Mouse (Mus musculus) midbrain, embryonic 14.5 days (tissue): ENCODE data around the gene Tmco3. TPM values are rescaled to one million over a fixed set of nuclear protein-coding genes. Genes with fewer than 3 reads are reported as not detected.

ENCODE experiments used
- ATAC-seq: fragments of 200-750 bp; cut with Nextera tagmentation; 2 replicates; pipeline ENCODE4 v1.8.0; 2017; ENCODE audit warnings: moderate number of reproducible peaks, moderate library complexity; ENCODE audit not compliant: low FRiP score, low TSS enrichment
- DNase-seq: peaks from one replicate; pipeline ENCODE4 v3.0.0-alpha.2; 2015
- H3K27ac ChIP-seq: fragments of 300-500 bp; sonication (generic); replicated peaks from 2 replicates; pipeline ENCODE4 v1.5.1; 2014; ENCODE audit warnings: mild to moderate bottlenecking, low read depth, low read length, moderate library complexity
- H3K27me3 ChIP-seq: fragments of 300-500 bp; sonication (generic); 2 replicates; pipeline ENCODE4 v1.6.1; 2014; ENCODE audit warnings: low read length, control low read depth, mixed read lengths; ENCODE audit not compliant: control insufficient read depth, insufficient read depth
- H3K36me3 ChIP-seq: fragments of 300-500 bp; sonication (generic); 2 replicates; pipeline ENCODE4 v1.6.1; 2014; ENCODE audit warnings: low read length, control low read depth; ENCODE audit not compliant: control insufficient read depth, insufficient read depth
- H3K4me1 ChIP-seq: fragments of 300-500 bp; sonication (generic); 2 replicates; pipeline ENCODE4 v1.6.1; 2014; ENCODE audit warnings: mild to moderate bottlenecking, antibody characterized with exemption, low read length, control low read depth; ENCODE audit not compliant: control insufficient read depth, insufficient read depth
- H3K4me2 ChIP-seq: fragments of 300-500 bp; sonication (generic); 2 replicates; pipeline ENCODE4 v1.6.1; 2014; ENCODE audit warnings: mild to moderate bottlenecking, low read length, moderate library complexity
- H3K4me3 ChIP-seq: fragments of 300-500 bp; sonication (generic); replicated peaks from 2 replicates; pipeline ENCODE4 v1.5.1; 2014; ENCODE audit warnings: low read depth, low read length
- H3K9ac ChIP-seq: fragments of 300-500 bp; sonication (generic); replicated peaks from 2 replicates; pipeline ENCODE4 v1.6.1; 2014; ENCODE audit warnings: mild to moderate bottlenecking, low read length, moderate library complexity
- H3K9me3 ChIP-seq: fragments of 300-500 bp; sonication (generic); 2 replicates; pipeline ENCODE4 v1.6.1; 2016; ENCODE audit warnings: low read length, control low read depth, mixed read lengths; ENCODE audit not compliant: control insufficient read depth
- WGBS: fragments of 180-500 bp; shearing (Covaris S2); extraction: QIAGEN DNeasy Blood & Tissue Kit; methylation state at CpG from one replicate; pipeline ENCODE4 v1.1.7; 2014; 5-methylcytosine and 5-hydroxymethylcytosine counted together
- polyA plus RNA-seq: library from polyadenylated mRNA; unstranded; fragments of >200 nt; fragmentation: Nextera tagmentation; extraction: Ambion mirVana; gene quantifications from 2 replicates; pipeline ENCODE4 v1.2.1, GENCODE M21; 2014

Gene Tmco3
- polyA plus RNA-seq, 1 experiment from 2014 or later = 39.0 TPM

DNA sequence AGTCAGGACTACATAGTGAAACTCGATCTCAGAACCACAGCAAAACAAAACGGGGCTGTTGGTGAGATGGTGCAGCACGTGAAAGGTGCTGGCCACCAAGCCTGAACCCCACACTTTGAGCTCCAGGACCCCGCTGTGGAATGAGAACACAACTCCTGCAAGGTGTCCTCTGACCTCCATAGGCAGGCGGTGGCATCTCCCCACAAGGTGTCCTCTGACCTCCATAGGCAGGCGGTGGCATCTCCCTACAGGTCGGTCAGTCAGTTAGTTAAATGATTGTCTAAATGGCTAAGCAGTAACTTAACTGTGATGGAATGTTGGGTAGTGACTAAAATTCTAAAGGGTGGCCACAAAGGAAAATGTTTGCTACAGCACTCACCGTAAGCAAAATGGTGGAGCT is 11.6 kb downstream of the Tmco3 start:
- peaks cover 90% of the 10 kb centered on the region for H3K36me3 ChIP-seq
- no peaks in the 10 kb centered on the region for H3K4me1 ChIP-seq
- H3K4me2 ChIP-seq = no peak overlapping the region
- H3K4me3 ChIP-seq = no peak overlapping the region
- ATAC-seq (no peak), DNase-seq (no peak)
- H3K27me3 ChIP-seq = no peaks in the 10 kb centered on the region
- no peaks in the 10 kb centered on the region for H3K9me3 ChIP-seq
- no peak overlapping the region for H3K27ac ChIP-seq
- WGBS = 96% methylated on average over 8 of the region's 8 CpGs
- H3K9ac ChIP-seq = no peak overlapping the region

DNA sequence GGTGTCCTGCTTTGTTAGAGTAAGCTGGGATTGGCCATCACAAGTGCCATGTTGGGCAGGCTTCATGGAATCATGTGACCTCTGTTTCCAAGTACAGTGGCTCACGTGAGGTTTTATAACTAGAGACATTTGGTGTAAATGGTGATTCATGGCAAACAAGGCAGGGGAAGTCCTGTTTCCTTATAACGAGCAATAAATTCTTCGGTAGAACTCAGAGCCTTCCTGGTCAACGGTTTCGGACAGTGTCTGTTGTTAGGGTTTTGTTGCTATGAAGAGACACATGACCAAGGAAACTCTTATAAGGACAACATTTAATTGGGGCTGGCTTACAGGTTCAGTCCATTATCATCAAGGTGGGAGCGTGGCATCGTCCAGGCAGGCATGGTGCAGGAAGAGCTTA is 13.0 kb downstream of the Tmco3 start:
- WGBS = 98% methylated on average over 7 of the region's 7 CpGs
- Histone ChIP-seq H3K9me3 (no peaks in the 10 kb centered on the region), H3K9ac (no peak overlapping the region), H3K27me3 (no peaks in the 10 kb centered on the region), H3K27ac (no peak overlapping the region), H3K36me3 (peaks cover 90% of the 10 kb centered on the region), H3K4me2 (no peak overlapping the region), H3K4me1 (no peaks in the 10 kb centered on the region), H3K4me3 (no peak overlapping the region)
- ATAC-seq = no peak
- DNase-seq = no peak

DNA sequence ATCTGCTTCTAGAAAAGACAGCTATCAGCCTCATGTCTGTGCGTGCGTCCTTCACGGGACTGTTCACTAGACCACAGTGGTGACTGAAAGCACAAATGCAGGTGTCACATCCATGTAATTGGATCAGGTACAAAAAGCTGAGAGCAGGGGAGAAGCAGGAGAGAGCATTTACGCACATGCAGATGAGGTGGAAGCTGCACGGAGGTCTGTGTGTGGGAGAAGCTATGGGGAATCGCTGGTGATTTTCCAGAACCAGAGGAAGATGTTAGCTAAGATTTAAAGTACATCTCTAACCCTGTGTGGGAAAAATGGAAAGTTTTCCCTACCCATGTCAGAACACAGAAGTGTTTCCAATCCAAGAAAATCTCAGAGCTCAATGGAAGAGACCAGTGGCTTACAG is 17.5 kb downstream of the Tmco3 start:
- Histone ChIP-seq H3K9ac (no peak overlapping the region), H3K9me3 (no peaks in the 10 kb centered on the region), H3K4me2 (no peak overlapping the region), H3K36me3 (peaks cover 81% of the 10 kb centered on the region), H3K4me3 (no peak overlapping the region), H3K4me1 (no peaks in the 10 kb centered on the region), H3K27ac (no peak overlapping the region), H3K27me3 (no peaks in the 10 kb centered on the region)
- 94% methylated on average over 6 of the region's 6 CpGs for WGBS
- ATAC-seq (no peak), DNase-seq (no peak)

DNA sequence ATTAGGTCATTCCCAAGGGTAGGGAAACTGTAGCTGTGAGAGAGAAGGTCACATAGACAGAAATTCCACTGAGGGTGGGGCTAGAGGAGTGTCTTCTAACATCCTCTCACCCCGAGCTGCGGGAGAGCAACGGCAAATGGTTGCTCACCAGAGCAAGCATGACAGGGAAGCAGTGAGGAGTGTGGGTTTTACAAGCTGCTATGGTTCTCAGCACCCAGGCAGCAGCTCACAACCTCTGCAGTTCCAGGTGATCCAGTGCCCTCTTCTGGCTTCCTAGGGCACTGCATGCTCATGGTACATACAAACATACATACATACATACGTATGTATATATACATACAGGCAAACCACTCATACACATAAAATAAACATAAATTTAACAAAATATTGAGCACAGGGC is 17.9 kb downstream of the Tmco3 start:
- Histone ChIP-seq H3K36me3 (peaks cover 81% of the 10 kb centered on the region), H3K4me2 (no peak overlapping the region), H3K4me3 (no peak overlapping the region), H3K9ac (no peak overlapping the region), H3K4me1 (no peaks in the 10 kb centered on the region), H3K27me3 (no peaks in the 10 kb centered on the region), H3K27ac (no peak overlapping the region), H3K9me3 (no peaks in the 10 kb centered on the region)
- DNase-seq (no peak), ATAC-seq (no peak)
- WGBS = 92% methylated on average over 4 of the region's 4 CpGs

DNA sequence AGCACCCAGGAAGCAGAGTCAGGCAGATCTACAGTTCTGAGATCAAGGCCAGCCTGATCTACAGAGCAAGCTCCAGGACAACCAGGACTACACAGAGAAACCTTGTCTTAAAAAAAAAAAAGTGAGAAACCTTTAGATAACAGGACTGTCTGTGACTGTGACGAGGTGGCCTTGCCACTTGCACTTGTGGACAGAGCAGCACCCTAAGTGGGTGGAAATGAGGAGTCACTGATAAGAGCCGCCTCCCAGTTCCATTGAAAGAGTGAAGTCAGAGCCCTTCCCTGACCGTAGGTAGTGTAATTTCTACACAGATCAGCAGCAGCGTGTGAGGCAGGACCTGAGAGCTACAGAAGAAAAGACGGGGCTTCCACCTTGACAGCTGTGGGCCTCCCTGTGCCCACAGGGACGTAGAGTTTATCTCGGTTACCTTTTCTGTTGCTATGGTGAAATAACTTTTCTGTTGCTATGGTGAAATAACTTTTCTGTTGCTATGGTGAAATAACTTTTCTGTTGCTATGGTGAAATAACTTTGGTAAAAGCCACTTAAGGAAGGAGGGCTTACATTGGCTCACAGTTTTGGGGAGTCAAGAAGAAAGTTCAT is 18.4 kb downstream of the Tmco3 start:
- ATAC-seq (no peak), DNase-seq (no peak)
- H3K9ac ChIP-seq = no peak overlapping the region
- H3K9me3 ChIP-seq = no peaks in the 10 kb centered on the region
- no peak overlapping the region for H3K4me3 ChIP-seq
- H3K27ac ChIP-seq = no peak overlapping the region
- WGBS = 76% methylated on average over 7 of the region's 7 CpGs
- H3K4me2 ChIP-seq = no peak overlapping the region
- no peaks in the 10 kb centered on the region for H3K4me1 ChIP-seq
- H3K27me3 ChIP-seq = no peaks in the 10 kb centered on the region
- peaks cover 82% of the 10 kb centered on the region for H3K36me3 ChIP-seq

DNA sequence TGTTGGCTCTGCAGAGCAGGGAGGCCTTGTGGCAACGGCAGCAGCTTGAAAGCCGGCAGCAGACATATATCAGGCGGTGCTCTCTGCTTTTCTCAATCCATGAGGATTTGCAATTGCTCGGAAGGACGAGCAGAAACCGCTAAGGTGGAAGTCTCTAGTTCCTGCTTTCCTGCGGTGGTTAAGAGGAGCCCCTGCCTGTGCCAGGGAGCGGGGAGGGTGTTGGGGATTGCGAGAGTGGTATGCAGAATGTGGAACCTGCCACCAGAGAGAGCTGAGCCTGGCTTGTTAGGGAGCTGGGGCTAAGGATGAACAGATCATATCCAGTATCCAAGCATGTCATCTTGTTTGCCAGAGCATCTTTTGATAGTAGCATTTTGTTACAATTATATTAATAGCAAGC is 18.9 kb downstream of the Tmco3 start:
- WGBS = 86% methylated on average over 9 of the region's 9 CpGs
- DNase-seq (no peak), ATAC-seq (no peak)
- H3K9ac ChIP-seq = no peak overlapping the region
- H3K27ac ChIP-seq = no peak overlapping the region
- peaks cover 77% of the 10 kb centered on the region for H3K36me3 ChIP-seq
- no peaks in the 10 kb centered on the region for H3K4me1 ChIP-seq
- H3K4me2 ChIP-seq = no peak overlapping the region
- no peaks in the 10 kb centered on the region for H3K9me3 ChIP-seq
- H3K4me3 ChIP-seq = no peak overlapping the region
- H3K27me3 ChIP-seq = no peaks in the 10 kb centered on the region

DNA sequence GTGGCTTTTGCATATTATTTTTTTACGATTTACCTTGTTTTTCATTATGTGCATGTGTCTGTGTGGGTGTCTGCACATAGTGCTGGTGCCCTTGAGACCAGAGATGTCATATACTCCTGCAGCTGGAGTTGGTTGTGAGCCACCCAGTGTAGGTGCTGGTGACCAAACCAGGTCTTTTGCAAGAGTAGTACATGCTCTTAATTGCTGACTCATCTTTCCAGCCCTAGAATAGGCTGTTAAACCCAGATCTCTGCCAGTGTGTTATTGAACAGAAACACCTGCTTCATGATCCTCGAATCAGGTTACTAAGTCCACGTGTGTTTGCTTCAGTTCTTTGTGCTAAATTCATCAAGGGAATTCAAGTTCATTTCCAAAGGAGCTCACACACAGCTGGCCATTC is 26.9 kb downstream of the Tmco3 start:
- Histone ChIP-seq H3K27ac (no peak overlapping the region), H3K9me3 (no peaks in the 10 kb centered on the region), H3K4me1 (no peaks in the 10 kb centered on the region), H3K4me2 (no peak overlapping the region), H3K36me3 (peaks cover 81% of the 10 kb centered on the region), H3K4me3 (no peak overlapping the region), H3K9ac (no peak overlapping the region), H3K27me3 (no peaks in the 10 kb centered on the region)
- DNase-seq (no peak), ATAC-seq (no peak)
- WGBS = 90% methylated on average over 3 of the region's 3 CpGs

DNA sequence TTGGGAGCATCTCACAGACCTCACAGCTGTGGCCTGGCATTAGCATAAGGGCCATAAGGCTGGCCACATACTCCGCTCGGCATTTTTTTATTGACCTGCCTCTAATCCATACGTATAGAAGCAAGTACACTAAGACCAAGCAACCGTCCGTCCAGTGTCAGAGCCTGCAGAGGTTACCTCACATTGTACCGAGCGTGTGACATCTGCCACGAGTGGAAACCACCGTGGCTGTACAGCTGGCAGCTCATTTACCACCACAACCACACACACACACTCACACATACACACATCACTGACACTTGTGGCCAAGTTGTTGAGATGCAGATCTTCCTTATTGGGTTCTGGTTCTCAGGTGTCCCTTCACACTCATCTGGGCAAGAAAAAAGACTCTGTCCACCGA is 28.7 kb downstream of the Tmco3 start:
- Histone ChIP-seq H3K27ac (no peak overlapping the region), H3K36me3 (peaks cover 78% of the 10 kb centered on the region), H3K27me3 (no peaks in the 10 kb centered on the region), H3K4me1 (no peaks in the 10 kb centered on the region), H3K9ac (no peak overlapping the region), H3K4me3 (no peak overlapping the region), H3K9me3 (no peaks in the 10 kb centered on the region), H3K4me2 (no peak overlapping the region)
- no peak for ATAC-seq
- 94% methylated on average over 10 of the region's 10 CpGs for WGBS
- DNase-seq = no peak

DNA sequence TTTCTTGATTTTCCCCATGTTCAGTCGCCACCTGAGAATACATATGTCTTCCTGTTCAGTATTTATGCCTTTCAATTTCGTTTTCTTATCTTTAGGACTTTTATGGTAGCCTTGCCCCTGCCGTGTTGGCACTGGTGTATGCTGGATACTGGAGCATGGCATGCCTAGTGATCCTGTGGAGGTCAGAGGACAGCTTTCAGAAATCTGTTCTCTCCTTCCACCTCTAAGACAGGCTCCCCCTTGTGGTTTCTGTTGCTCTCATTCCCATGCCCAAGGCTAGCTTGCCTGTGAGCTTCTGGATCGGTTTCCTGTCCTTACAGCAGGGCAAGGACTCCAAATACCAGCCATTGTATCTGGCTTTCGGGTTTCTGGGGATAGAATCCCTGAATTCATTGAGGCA is 38.6 kb downstream of the Tmco3 start:
- DNase-seq (peak; percentile 47), ATAC-seq (no peak)
- H3K4me1 ChIP-seq = no peaks in the 10 kb centered on the region

More for the DNA sequence above, 38.6 kb downstream of the Tmco3 start:
- no peak overlapping the region for H3K4me2 ChIP-seq
- H3K36me3 ChIP-seq = peaks cover 13% of the 10 kb centered on the region
- H3K9me3 ChIP-seq = no peaks in the 10 kb centered on the region
- H3K9ac ChIP-seq = no peak overlapping the region
- no peak overlapping the region for H3K4me3 ChIP-seq
- H3K27ac ChIP-seq = no peak overlapping the region
- H3K27me3 ChIP-seq = no peaks in the 10 kb centered on the region
- WGBS = 34% methylated on average over 5 of the region's 5 CpGs
